Mouse (Mus musculus) cerebellum, adult 2 months (tissue): ENCODE results near the gene Slc39a11.

Source experiments
- CTCF ChIP-seq: fragments of 200-500 bp; IDR thresholded peaks from 2 replicates; pipeline ENCODE4 v1.5.1; 2011; ENCODE audit warnings: low read depth, mild to moderate bottlenecking, control low read depth, low read length, moderate library complexity, borderline replicate concordance; ENCODE audit not compliant: insufficient read depth
- POLR2A ChIP-seq: fragments of 200-500 bp; IDR thresholded peaks from 2 replicates; pipeline ENCODE4 v1.6.1; 2011; ENCODE audit warnings: low read length, control low read depth, borderline replicate concordance; ENCODE audit not compliant: insufficient read depth

DNA sequence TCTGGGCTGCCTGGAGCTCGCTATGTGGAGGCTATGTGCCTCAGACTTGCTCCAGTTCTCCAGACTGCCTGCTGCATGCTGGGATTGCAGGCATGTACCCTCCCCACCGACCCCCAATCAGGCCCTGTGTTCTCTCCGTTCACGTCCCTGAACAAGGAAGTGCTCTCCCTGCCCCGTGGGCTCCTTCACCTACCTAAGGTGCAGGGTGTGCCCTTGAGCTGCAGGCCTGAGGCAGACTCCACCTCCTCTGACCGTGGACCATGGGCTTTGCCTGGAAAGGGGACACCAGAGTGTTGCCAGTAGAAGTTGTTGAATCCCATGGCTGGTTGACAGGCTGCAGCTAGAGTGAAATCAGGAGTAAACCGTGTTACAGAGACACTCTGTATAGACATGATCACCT, 49.8 kb upstream of the Slc39a11 start:
- TF ChIP-seq POLR2A (no peak), CTCF (no peak)
